Mouse (Mus musculus): ENCODE data around the gene Cd151. TPM values are rescaled to one million over a fixed set of nuclear protein-coding genes. Genes with fewer than 3 reads are reported as not detected.
A peak's percentile ranks its signal among the peaks of the same experiment; 100 is the strongest.

Cd151 gene
- polyA plus RNA-seq, 1 experiment, result 414 TPM

- Histone ChIP-seq H3K4me1 (ENCODE audit: control insufficient read depth, insufficient read depth, insufficient read length, low read length) (peaks cover 23% of the 10 kb centered on the region), H3K27ac (ENCODE audit: insufficient read depth, low read depth, low read length) (peak overlapping the region; percentile 72), H3K4me3 (ENCODE audit: low read depth, low read length) (peak overlapping the region; percentile 89), H3K36me3 (ENCODE audit: control insufficient read depth, insufficient read depth, low read length) (peaks cover 15% of the 10 kb centered on the region), H3K27me3 (ENCODE audit: control insufficient read depth, insufficient read depth, low read length) (no peaks in the 10 kb centered on the region)
- TF ChIP-seq CTCF (IDR thresholded peaks at IDR 0.05; ENCODE audit: extremely low read depth, insufficient read length, insufficient replicate concordance, low read depth, low read length) (no peak), POLR2A (IDR thresholded peaks at IDR 0.05; ENCODE audit: low read depth, low read length) (no peak)
- 1% methylated on average over 12 of the region's 12 CpGs for WGBS
Measured at GRCm38 (mm10) chr7:141475805-141476158, 8.6 kb downstream of the Cd151 start.

- 1% methylated on average over 17 of the region's 17 CpGs for WGBS
- H3K36me3 ChIP-seq (ENCODE audit: control insufficient read depth, insufficient read depth, low read length), result peaks cover 9% of the 10 kb centered on the region
- H3K27ac ChIP-seq (ENCODE audit: insufficient read depth, low read depth, low read length), result peak overlapping the region; percentile 72
- H3K4me1 ChIP-seq (ENCODE audit: control insufficient read depth, insufficient read depth, insufficient read length, low read length), result peaks cover 26% of the 10 kb centered on the region
- H3K4me3 ChIP-seq (ENCODE audit: low read depth, low read length), result peak overlapping the region; percentile 89
- no peak for TF ChIP-seq CTCF (IDR thresholded peaks at IDR 0.05; ENCODE audit: extremely low read depth, insufficient read length, insufficient replicate concordance, low read depth, low read length)
- TF ChIP-seq POLR2A (IDR thresholded peaks at IDR 0.05; ENCODE audit: low read depth, low read length), result no peak; the same call in none of the 2 replicates
- peaks cover 2% of the 10 kb centered on the region for H3K27me3 ChIP-seq (ENCODE audit: control insufficient read depth, insufficient read depth, low read length)
Measured at GRCm38 (mm10) chr7:141476226-141476980, 9.2 kb downstream of the Cd151 start.

GRCm38 (mm10) chr7:141476981-141477370, 9.8 kb downstream of the Cd151 start:
- Histone ChIP-seq H3K27ac (ENCODE audit: insufficient read depth, low read depth, low read length) (peak overlapping the region; percentile 72), H3K36me3 (ENCODE audit: control insufficient read depth, insufficient read depth, low read length) (peaks cover 5% of the 10 kb centered on the region; the same call in 1 of the 2 replicates), H3K27me3 (ENCODE audit: control insufficient read depth, insufficient read depth, low read length) (peaks cover 8% of the 10 kb centered on the region), H3K4me1 (ENCODE audit: control insufficient read depth, insufficient read depth, insufficient read length, low read length) (peaks cover 28% of the 10 kb centered on the region), H3K4me3 (ENCODE audit: low read depth, low read length) (peak overlapping the region; percentile 89)
- 11% methylated on average over 7 of the region's 7 CpGs for WGBS
- no peak for TF ChIP-seq POLR2A (IDR thresholded peaks at IDR 0.05; ENCODE audit: low read depth, low read length)
- no peak for TF ChIP-seq CTCF (IDR thresholded peaks at IDR 0.05; ENCODE audit: extremely low read depth, insufficient read length, insufficient replicate concordance, low read depth, low read length)

GRCm38 (mm10) chr7:141477578-141478269, 10.5 kb downstream of the Cd151 start:
- TF ChIP-seq POLR2A (IDR thresholded peaks at IDR 0.05; ENCODE audit: low read depth, low read length), result no peak
- Histone ChIP-seq H3K27ac (ENCODE audit: insufficient read depth, low read depth, low read length) (peak overlapping the region; percentile 72; the same call in 1 of the 2 replicates), H3K4me1 (ENCODE audit: control insufficient read depth, insufficient read depth, insufficient read length, low read length) (peaks cover 35% of the 10 kb centered on the region), H3K36me3 (ENCODE audit: control insufficient read depth, insufficient read depth, low read length) (peaks cover 2% of the 10 kb centered on the region; the same call in 1 of the 2 replicates), H3K4me3 (ENCODE audit: low read depth, low read length) (no peak overlapping the region), H3K27me3 (ENCODE audit: control insufficient read depth, insufficient read depth, low read length) (peaks cover 14% of the 10 kb centered on the region)
- 45% methylated on average over 4 of the region's 4 CpGs for WGBS

GRCm38 (mm10) chr7:141478270-141478748, 11.1 kb downstream of the Cd151 start:
- Histone ChIP-seq H3K27me3 (ENCODE audit: control insufficient read depth, insufficient read depth, low read length) (peaks cover 17% of the 10 kb centered on the region), H3K27ac (ENCODE audit: insufficient read depth, low read depth, low read length) (no peak overlapping the region), H3K4me1 (ENCODE audit: control insufficient read depth, insufficient read depth, insufficient read length, low read length) (peaks cover 36% of the 10 kb centered on the region), H3K36me3 (ENCODE audit: control insufficient read depth, insufficient read depth, low read length) (no peaks in the 10 kb centered on the region), H3K4me3 (ENCODE audit: low read depth, low read length) (no peak overlapping the region)
- WGBS, result 56% methylated on average over 5 of the region's 5 CpGs
- TF ChIP-seq POLR2A (IDR thresholded peaks at IDR 0.05; ENCODE audit: low read depth, low read length) (no peak), CTCF (IDR thresholded peaks at IDR 0.05; ENCODE audit: extremely low read depth, insufficient read length, insufficient replicate concordance, low read depth, low read length) (no peak)

- Histone ChIP-seq H3K4me1 (ENCODE audit: control insufficient read depth, insufficient read depth, insufficient read length, low read length) (peaks cover 25% of the 10 kb centered on the region), H3K27me3 (ENCODE audit: control insufficient read depth, insufficient read depth, low read length) (peaks cover 17% of the 10 kb centered on the region), H3K4me3 (ENCODE audit: low read depth, low read length) (peak overlapping the region; percentile 64; the same call in 1 of the 2 replicates), H3K36me3 (ENCODE audit: control insufficient read depth, insufficient read depth, low read length) (no peaks in the 10 kb centered on the region), H3K27ac (ENCODE audit: insufficient read depth, low read depth, low read length) (no peak overlapping the region)
- WGBS, result 9% methylated on average over 10 of the region's 10 CpGs
- TF ChIP-seq POLR2A (IDR thresholded peaks at IDR 0.05; ENCODE audit: low read depth, low read length), result no peak
- peak; percentile 91; the same call in 1 of the 2 replicates for TF ChIP-seq CTCF (IDR thresholded peaks at IDR 0.05; ENCODE audit: extremely low read depth, insufficient read length, insufficient replicate concordance, low read depth, low read length)
Measured at GRCm38 (mm10) chr7:141480842-141481497, 13.8 kb downstream of the Cd151 start.

Data from small intestine, adult 2 months (tissue).